Mouse (Mus musculus): ENCODE results near the gene Prss44.
"Not testable (repeated sequence)": the region's sequence is repeated elsewhere in the genome, so short reads cannot be mapped to it uniquely, and the experiment has no call there.

GRCm38 (mm10) chr9:110820546-110820945 is 6.8 kb downstream of the Prss44 start:
- not testable (repeated sequence) for TF ChIP-seq CTCF (IDR thresholded peaks at IDR 0.05; ENCODE audit: control insufficient read depth, insufficient read depth, insufficient replicate concordance, low read depth, low read length); POLR2A (IDR thresholded peaks at IDR 0.05; ENCODE audit: control insufficient read depth, low read depth, low read length)
